Mouse (Mus musculus) heart, adult 2 months (tissue): ENCODE data around the gene Aicda. TPM values are rescaled to one million over a fixed set of nuclear protein-coding genes. Genes with fewer than 3 reads are reported as not detected.

ENCODE experiments used
- DNase-seq, 2 experiments: peaks; one replicate each; pipeline ENCODE4 v3.0.0; 2021
- H3K27ac ChIP-seq: fragments of 200-600 bp; 2 replicates; pipeline ENCODE4 v1.8.1; 2022
- H3K27me3 ChIP-seq: fragments of 200-500 bp; 2 replicates; pipeline ENCODE4 v1.6.1; 2012; ENCODE audit warnings: mild to moderate bottlenecking, low read length, inconsistent platforms, mixed read lengths; ENCODE audit not compliant: control insufficient read depth, insufficient read depth
- H3K36me3 ChIP-seq: fragments of 200-500 bp; 2 replicates; pipeline ENCODE4 v1.6.1; 2012; ENCODE audit warnings: low read length, inconsistent platforms; ENCODE audit not compliant: control insufficient read depth, insufficient read depth
- H3K4me1 ChIP-seq: fragments of 200-500 bp; 2 replicates; pipeline ENCODE4 v1.6.1; 2011; ENCODE audit warnings: low read length; ENCODE audit not compliant: control insufficient read depth, insufficient read depth
- H3K4me3 ChIP-seq: fragments of 200-600 bp; 2 replicates; pipeline ENCODE4 v1.8.1; 2022
- H3K79me2 ChIP-seq: fragments of 200-500 bp; replicated peaks from 2 replicates; pipeline ENCODE4 v1.6.1; 2012; ENCODE audit warnings: mild to moderate bottlenecking, inconsistent platforms, low read length, moderate library complexity, mixed read lengths; ENCODE audit not compliant: control insufficient read depth, insufficient read depth
- H3K9ac ChIP-seq: fragments of 200-500 bp; 2 replicates; pipeline ENCODE4 v1.6.1; 2012; ENCODE audit warnings: low read depth, mild to moderate bottlenecking, control low read depth, inconsistent platforms, low read length, mixed read lengths
- CTCF ChIP-seq: fragments of 200-600 bp; IDR thresholded peaks from 2 replicates; pipeline ENCODE4 v1.8.1; 2022; ENCODE audit warnings: antibody characterized with exemption, mild to moderate bottlenecking, moderate library complexity
- EP300 ChIP-seq: fragments of 200-500 bp; IDR thresholded peaks from 2 replicates; pipeline ENCODE4 v1.6.1; 2011; ENCODE audit warnings: low read depth, low read length, control low read depth; ENCODE audit not compliant: insufficient read depth
- POLR2A ChIP-seq: fragments of 200-500 bp; IDR thresholded peaks from 2 replicates; pipeline ENCODE4 v1.6.1; 2011; ENCODE audit warnings: mild to moderate bottlenecking, low read depth, low read length, control low read depth; ENCODE audit not compliant: insufficient read depth
- WGBS: fragments of 180-500 bp; shearing (Covaris S2); methylation state at CpG from one replicate; pipeline ENCODE4 v1.1.7; 2018; 5-methylcytosine and 5-hydroxymethylcytosine counted together
- intact Hi-C: fragments of 180-260 bp; cut with DNase I; formaldehyde crosslinking; loops from one replicate; pipeline ENCODE4 v1.15.1; 2025
- polyA plus RNA-seq: library from polyadenylated mRNA; depleted of rRNA; stranded (reverse); fragments of >200 nt; gene quantifications from 2 replicates; pipeline ENCODE4 v1.2.3, GENCODE M21; 2012
- total RNA-seq, 2 experiments: library from RNA; stranded (reverse); gene quantifications; 2 replicates each; pipeline ENCODE4 v1.2.3; 2021

Gene Aicda
- total and polyA plus RNA-seq, 3 experiments: not detected

DNA sequence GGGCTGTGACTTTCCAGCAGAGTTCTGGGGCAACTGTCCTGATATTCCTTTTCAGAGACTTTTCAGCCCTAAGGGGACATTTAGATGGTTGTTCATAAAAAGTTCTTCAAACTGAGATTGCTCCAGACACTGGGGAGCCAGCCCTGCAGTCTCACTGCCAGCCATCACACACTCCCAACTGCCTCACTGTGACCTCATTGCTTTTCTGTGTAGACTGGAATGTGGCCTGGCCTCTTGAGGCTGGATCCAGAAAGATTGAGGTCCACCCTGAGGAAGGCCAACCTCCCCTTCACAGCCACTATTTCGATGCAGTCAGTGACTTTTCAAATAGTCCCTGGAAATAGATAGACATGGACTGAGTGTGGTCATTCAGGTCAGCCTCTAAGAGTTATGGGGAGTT, 35.9 kb upstream of the Aicda start:
- Histone ChIP-seq H3K4me3 (no peak overlapping the region), H3K9ac (no peak overlapping the region), H3K27ac (peak overlapping the region; percentile 27), H3K4me1 (no peaks in the 10 kb centered on the region; the same call in 1 of the 2 replicates), H3K79me2 (no peaks in the 10 kb centered on the region), H3K27me3 (no peaks in the 10 kb centered on the region), H3K36me3 (no peaks in the 10 kb centered on the region)
- intact Hi-C loops: loop anchor here (2.0 kb wide), 1 partner anchor 115 kb away; no protein-coding TSS in a partner anchor
- WGBS: 56% methylated on average over 1 of the region's 1 CpGs
- DNase-seq: peak in 1 of 2 experiments; percentile 46
- TF ChIP-seq EP300 (no peak), CTCF (no peak), POLR2A (0 out of 2 replicates have a peak, but pooled peaks have one; percentile 25)

DNA sequence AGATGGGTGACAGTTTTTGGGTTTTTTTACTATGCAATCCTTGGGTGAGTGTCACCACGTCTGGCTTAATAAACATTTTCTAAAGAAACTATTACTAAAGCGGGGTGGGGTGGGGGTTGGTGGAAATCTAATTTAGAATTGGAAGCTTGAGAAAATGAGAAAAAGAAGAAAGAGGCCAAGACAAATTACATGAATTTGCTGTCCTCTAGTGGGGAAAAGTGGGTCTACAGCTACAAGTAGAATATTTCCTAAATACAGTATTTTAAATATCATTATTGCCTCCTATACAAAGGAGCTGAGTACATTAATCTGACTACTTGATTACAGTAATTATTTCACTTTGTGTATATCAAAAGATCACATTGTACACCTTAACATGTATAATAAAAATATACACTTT, 34.2 kb upstream of the Aicda start:
- DNase-seq: no peak
- no peaks in the 10 kb centered on the region for H3K36me3 ChIP-seq
- H3K4me3 ChIP-seq: no peak overlapping the region
- intact Hi-C loops: loop anchor here (2.0 kb wide), 1 partner anchor 117 kb away; no protein-coding TSS in a partner anchor
- no peak overlapping the region for H3K9ac ChIP-seq
- WGBS: 25% methylated on average over 2 of the region's 2 CpGs
- no peaks in the 10 kb centered on the region for H3K4me1 ChIP-seq
- H3K27me3 ChIP-seq: no peaks in the 10 kb centered on the region
- peak; percentile 85 for TF ChIP-seq CTCF
- TF ChIP-seq POLR2A: no peak
- TF ChIP-seq EP300: no peak
- H3K27ac ChIP-seq: no peak overlapping the region
- H3K79me2 ChIP-seq: no peaks in the 10 kb centered on the region

DNA sequence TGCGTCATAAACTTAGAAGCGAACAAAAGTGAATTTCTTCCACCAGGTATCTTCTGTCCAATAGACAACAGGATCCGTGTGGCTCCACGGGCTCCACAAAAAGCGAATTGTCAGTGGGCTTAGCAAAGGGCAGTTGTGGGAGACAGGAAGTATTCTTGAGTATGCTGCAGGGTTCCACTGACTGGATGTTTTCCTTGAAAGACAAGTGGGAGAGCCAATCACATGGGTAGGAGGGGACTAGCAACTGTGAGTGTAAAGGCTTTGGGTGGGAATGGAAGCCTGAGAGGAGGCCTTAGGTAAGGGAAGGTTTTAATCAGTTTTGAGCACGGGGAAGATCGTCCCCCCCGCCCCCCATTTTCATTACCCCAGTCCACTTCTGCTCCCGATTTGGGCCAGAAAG, 31.0 kb upstream of the Aicda start:
- H3K4me3 ChIP-seq: no peak overlapping the region
- H3K27me3 ChIP-seq: no peaks in the 10 kb centered on the region
- DNase-seq: no peak
- H3K36me3 ChIP-seq: no peaks in the 10 kb centered on the region
- H3K4me1 ChIP-seq: no peaks in the 10 kb centered on the region
- WGBS: 67% methylated on average over 9 of the region's 9 CpGs
- TF ChIP-seq CTCF (no peak), POLR2A (no peak), EP300 (no peak)
- no peak overlapping the region for H3K27ac ChIP-seq
- intact Hi-C loops: no loop called here
- no peaks in the 10 kb centered on the region for H3K79me2 ChIP-seq
- H3K9ac ChIP-seq: no peak overlapping the region

GRCm38 (mm10) chr6:122523289-122523688, 30.3 kb upstream of the Aicda start:
- no peak overlapping the region for H3K9ac ChIP-seq
- WGBS: 81% methylated on average over 8 of the region's 8 CpGs
- no peaks in the 10 kb centered on the region for H3K27me3 ChIP-seq
- no peak for DNase-seq
- H3K4me1 ChIP-seq: no peaks in the 10 kb centered on the region
- TF ChIP-seq EP300 (no peak), CTCF (peak; percentile 29)
- H3K36me3 ChIP-seq: no peaks in the 10 kb centered on the region
- no peak overlapping the region for H3K4me3 ChIP-seq
- intact Hi-C loops: no loop called here
- no peak overlapping the region for H3K27ac ChIP-seq
- no peaks in the 10 kb centered on the region for H3K79me2 ChIP-seq

GRCm38 (mm10) chr6:122527596-122527995, 26.0 kb upstream of the Aicda start:
- no peak overlapping the region for H3K9ac ChIP-seq
- no peak for DNase-seq
- 33% methylated on average over 12 of the region's 12 CpGs for WGBS
- no peaks in the 10 kb centered on the region for H3K36me3 ChIP-seq
- no peak overlapping the region for H3K4me3 ChIP-seq
- no peaks in the 10 kb centered on the region for H3K27me3 ChIP-seq
- TF ChIP-seq EP300 (no peak), POLR2A (no peak), CTCF (no peak)
- H3K4me1 ChIP-seq: no peaks in the 10 kb centered on the region
- no peaks in the 10 kb centered on the region for H3K79me2 ChIP-seq
- intact Hi-C loops: no loop called here
- no peak overlapping the region for H3K27ac ChIP-seq

GRCm38 (mm10) chr6:122528136-122528535, 25.5 kb upstream of the Aicda start:
- Histone ChIP-seq H3K27me3 (no peaks in the 10 kb centered on the region), H3K27ac (no peak overlapping the region), H3K4me1 (no peaks in the 10 kb centered on the region), H3K9ac (no peak overlapping the region), H3K4me3 (no peak overlapping the region), H3K36me3 (no peaks in the 10 kb centered on the region), H3K79me2 (no peaks in the 10 kb centered on the region)
- intact Hi-C loops: no loop called here
- WGBS: 64% methylated on average over 11 of the region's 11 CpGs
- TF ChIP-seq CTCF (no peak), POLR2A (no peak), EP300 (no peak)
- no peak for DNase-seq
